9 mouse cellular contexts compared by ENCODE assay signal in the genomic region with DNA sequence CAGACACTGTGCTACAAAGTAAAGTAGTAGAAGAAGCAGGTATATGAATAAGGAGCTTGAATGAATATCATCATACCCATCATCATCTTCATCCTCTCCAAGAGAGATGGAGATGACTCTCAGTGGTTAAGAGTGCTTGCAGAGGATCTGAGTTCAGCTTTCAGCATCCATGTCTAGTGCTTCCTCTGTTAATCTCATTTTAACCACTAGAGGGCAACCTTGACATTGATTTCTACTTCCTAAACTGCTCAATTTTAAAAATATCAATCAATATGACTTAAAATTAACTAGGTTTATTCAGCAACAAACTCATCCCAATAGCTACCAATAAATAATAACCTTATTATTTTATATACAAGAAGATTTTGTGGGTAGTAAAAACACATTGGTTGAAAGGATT. TPM values are rescaled to one million over a fixed set of nuclear protein-coding genes. Genes with fewer than 3 reads are reported as not detected.
DNase-seq lines count a peak whose midpoint lies in the region; ATAC-seq and TF ChIP-seq lines count a peak whose summit lies in the region.
"Had no signal": no experiment of that assay in that cellular context is flagged by ENCODE, and none has a peak within 500 bp of the region (broad histone marks: within the 10 kb centered on the region; RNA-seq: fewer than 3 reads in every experiment).

No protein-coding gene starts in this region.

- TF ChIP-seq POLR2A in heart, adult 2 months (IDR thresholded peaks at IDR 0.05; ENCODE audit: insufficient read depth, low read depth, low read length), result no peak

- no peaks in the 10 kb centered on the region for H3K27me3 ChIP-seq in heart, adult 2 months (ENCODE audit: control insufficient read depth, insufficient read depth, low read length)
- no peaks in the 10 kb centered on the region for H3K27me3 ChIP-seq in neural tube, embryonic 11.5 days (ENCODE audit: control insufficient read depth, insufficient read depth, low read length)
- H3K27me3 ChIP-seq in neural tube, embryonic 15.5 days (replicated peaks), result no peaks in the 10 kb centered on the region

- peaks cover 7% of the 10 kb centered on the region for H3K36me3 ChIP-seq in heart, adult 2 months (ENCODE audit: control insufficient read depth, insufficient read depth, low read length)
- H3K36me3 ChIP-seq in neural tube, embryonic 11.5 days (ENCODE audit: control insufficient read depth, insufficient read depth, low read length), result no peaks in the 10 kb centered on the region
- no peaks in the 10 kb centered on the region for H3K36me3 ChIP-seq in neural tube, embryonic 15.5 days

- H3K9me3 ChIP-seq in neural tube, embryonic 11.5 days (ENCODE audit: control insufficient read depth, low read length), result no peaks in the 10 kb centered on the region
- H3K9me3 ChIP-seq in neural tube, embryonic 15.5 days (replicated peaks), result no peaks in the 10 kb centered on the region

- no peaks in the 10 kb centered on the region for H3K79me2 ChIP-seq in heart, adult 2 months (replicated peaks; ENCODE audit: control insufficient read depth, insufficient read depth, low read length)

- H3K4me1 ChIP-seq in heart, adult 2 months (ENCODE audit: control insufficient read depth, insufficient read depth, low read length), result no peaks in the 10 kb centered on the region; the same call in none of the 2 replicates
- H3K4me1 ChIP-seq in neural tube, embryonic 11.5 days (ENCODE audit: control insufficient read depth, insufficient read depth, low read length), result no peaks in the 10 kb centered on the region
- no peaks in the 10 kb centered on the region for H3K4me1 ChIP-seq in neural tube, embryonic 15.5 days

- intact Hi-C loops in heart, adult 2 months (cut with DNase I), result loop anchor here (1.0 kb wide), 2 partner anchors 192 to 197 kb away; no protein-coding TSS in a partner anchor

- TF ChIP-seq EP300 in heart, adult 2 months (IDR thresholded peaks at IDR 0.05; ENCODE audit: insufficient read depth, low read depth, low read length), result no peak

- ATAC-seq in neural tube, embryonic 11.5 days (ENCODE audit: insufficient read depth, low FRiP score, low TSS enrichment), result no peak
- no peak for ATAC-seq in neural tube, embryonic 15.5 days (ENCODE audit: low FRiP score)
- peak; percentile 63 for ATAC-seq in neutrophil, adult 5-6 weeks (ENCODE audit: extremely low read depth, insufficient number of reproducible peaks, low FRiP score, poor library complexity, severe bottlenecking)

- no peak for DNase-seq in heart, adult 2 months
- no peak for DNase-seq in heart, postnatal 4 days
- peak; percentile 32 for DNase-seq in neural tube, embryonic 11.5 days (ENCODE audit: low spot score)
- peak; percentile 61 for DNase-seq in embryo, embryonic 10 days (ENCODE audit: low spot score)
- DNase-seq in spleen, postnatal 14 days (ENCODE audit: low spot score in 2 of 2), result no peak
- no peak for DNase-seq in thymus, postnatal 25 days

- H3K9ac ChIP-seq in heart, adult 2 months (ENCODE audit: low read depth, low read length), result no peak overlapping the region
- no peak overlapping the region for H3K9ac ChIP-seq in neural tube, embryonic 11.5 days (ENCODE audit: low read length)
- H3K9ac ChIP-seq in neural tube, embryonic 15.5 days (replicated peaks), result no peak overlapping the region

- no peak overlapping the region for H3K4me2 ChIP-seq in neural tube, embryonic 11.5 days (ENCODE audit: low read depth)
- H3K4me2 ChIP-seq in neural tube, embryonic 15.5 days, result no peak overlapping the region

- H3K27ac ChIP-seq in heart, adult 2 months, result no peak overlapping the region
- H3K27ac ChIP-seq in neural tube, embryonic 11.5 days (ENCODE audit: low read depth, low read length), result no peak overlapping the region
- H3K27ac ChIP-seq in neural tube, embryonic 15.5 days (replicated peaks), result no peak overlapping the region
- H3K27ac ChIP-seq: macrophage had no signal

- H3K4me3 ChIP-seq in heart, adult 2 months, result no peak overlapping the region
- no peak overlapping the region for H3K4me3 ChIP-seq in neural tube, embryonic 11.5 days (ENCODE audit: low read depth, low read length)
- H3K4me3 ChIP-seq in neural tube, embryonic 15.5 days (replicated peaks), result no peak overlapping the region

- peak; percentile 94 for TF ChIP-seq CTCF in heart, adult 2 months (IDR thresholded peaks at IDR 0.05)

RNA-seq across cellular contexts. Expression of a gene that starts 36.8 kb away (rescaled TPM):
- total RNA-seq in heart, adult 2 months (2021), result 100 to 1,000 TPM; 354 to 369 TPM
- 157 and 285 TPM in 2 replicates for polyA plus RNA-seq in heart, adult 2 months (2012; rRNA removed)
- total RNA-seq in heart, postnatal 4 days (2021), result 100 to 1,000 TPM; 332 to 358 TPM
- 56.3 and 59.1 TPM in 2 replicates for polyA plus RNA-seq in neural tube, embryonic 11.5 days (2014; fragmentation: Nextera tagmentation; extraction: Ambion mirVana)
- 51.4 and 52.4 TPM in 2 replicates for polyA plus RNA-seq in neural tube, embryonic 15.5 days (2015; fragmentation: Nextera tagmentation; extraction: Ambion mirVana)
- 257 and 330 TPM in 2 replicates for total RNA-seq in neutrophil, adult 5-6 weeks (2017)

Comparison
In these comparisons a context has a peak if more than half of its experiments do, and no peak if none do; other contexts are left out.
1. DNase-seq: peak in neural tube, embryonic 11.5 days (single experiment) and embryo, embryonic 10 days (single experiment); none in heart, adult 2 months (0 of 2), heart, postnatal 4 days (single experiment), spleen, postnatal 14 days (0 of 2) and thymus, postnatal 25 days (single experiment).